Mouse (Mus musculus): ENCODE measurements around the gene Phactr1. TPM values are rescaled to one million over a fixed set of nuclear protein-coding genes. Genes with fewer than 3 reads are reported as not detected.

Gene Phactr1
- total RNA-seq, 2 experiments from 2014 or later = 1.4 to 1.5 TPM

DNA sequence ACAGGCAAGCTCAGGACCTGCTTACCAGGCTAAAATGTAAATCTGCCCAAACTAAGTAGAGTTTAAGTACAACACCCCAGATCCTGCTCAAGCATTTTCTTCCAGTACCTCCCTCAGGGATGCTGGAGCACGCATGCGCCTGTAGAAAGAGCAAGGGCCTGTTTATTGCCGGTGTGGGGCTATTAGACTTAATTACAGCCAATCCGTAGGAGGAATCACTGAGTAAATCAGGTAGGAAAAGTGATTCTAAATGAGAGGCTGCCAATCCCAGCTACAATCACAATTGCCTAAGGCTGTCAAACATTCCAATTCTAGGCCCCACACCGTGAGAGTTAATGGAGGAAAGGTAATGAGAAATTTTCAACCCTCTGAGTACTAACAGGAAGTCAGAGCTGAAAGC, 477.9 kb downstream of the Phactr1 start:
- no peak for DNase-seq
- intact Hi-C loops (cut with DNase I) = no loop called here

GRCm38 (mm10) chr13:43159429-43159828, 479.0 kb downstream of the Phactr1 start:
- intact Hi-C loops (cut with DNase I) = no loop called here

DNA sequence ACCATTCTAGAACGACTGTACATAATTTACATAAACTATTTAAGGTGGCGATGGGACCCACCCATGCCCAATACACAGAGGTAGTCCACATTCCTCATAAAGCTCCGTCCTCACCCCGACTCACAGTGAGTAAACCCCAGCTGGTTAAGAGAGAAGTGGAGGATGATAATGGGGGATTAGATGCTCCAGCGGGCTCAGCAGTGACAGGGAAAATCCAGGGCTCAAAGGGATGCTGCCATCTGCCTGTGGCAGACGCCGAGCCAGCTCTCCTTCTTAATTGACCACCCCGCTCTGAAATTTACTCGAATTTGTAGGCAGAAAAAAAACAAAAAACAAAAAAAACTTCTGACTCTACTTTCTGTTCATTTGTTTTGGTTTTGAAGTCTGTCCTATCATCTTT, 487.3 kb downstream of the Phactr1 start:
- intact Hi-C loops (cut with DNase I) = no loop called here
- no peak for DNase-seq

More at GRCm38 (mm10) chr13:43159429-43159828, 479.0 kb downstream of the Phactr1 start:
- no peak for DNase-seq

GRCm38 (mm10) chr13:43171020-43171710, 490.7 kb downstream of the Phactr1 start, which contains the start of gene Tbc1d7:
TSS of gene Tbc1d7 (minus strand) at chr13:43171501.
- DNase-seq = peak; percentile 98 to 99
- intact Hi-C loops (cut with DNase I) = loop anchor here (10.0 kb wide), 1 partner anchor 384 kb away; no protein-coding TSS in a partner anchor

DNA sequence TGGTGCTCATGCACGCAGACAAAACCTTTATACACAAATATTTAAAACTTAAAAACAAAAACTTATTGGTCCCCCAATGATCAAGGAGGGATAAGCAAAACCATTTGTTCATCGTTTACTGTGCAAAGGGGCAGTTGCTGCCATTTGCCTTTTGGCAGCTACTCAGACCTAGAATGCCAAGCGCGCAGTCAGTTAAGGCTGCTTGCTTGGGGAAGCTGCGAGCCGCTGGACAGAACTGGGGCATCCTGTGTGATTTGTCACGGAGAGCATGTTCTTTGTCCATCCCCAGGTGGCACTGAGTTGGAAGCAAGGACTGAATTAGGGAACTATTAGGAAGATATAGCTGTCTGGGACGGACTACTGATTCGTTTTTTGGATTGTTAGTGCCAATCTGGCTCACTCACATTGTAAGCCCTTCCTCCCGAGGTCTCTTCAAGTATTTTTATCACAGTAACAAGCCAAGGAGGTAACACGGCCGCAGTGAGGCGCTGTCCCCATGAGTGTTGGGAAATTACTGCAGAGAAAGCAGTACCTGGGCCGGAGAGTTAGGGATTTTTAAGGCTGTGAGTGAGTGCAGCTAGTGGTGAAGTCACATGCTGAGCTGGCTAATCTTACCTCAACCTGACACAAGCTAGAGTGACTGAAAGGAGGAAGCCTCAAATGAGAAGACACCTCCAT, 491.8 kb downstream of the Phactr1 start:
- intact Hi-C loops (cut with DNase I) = loop anchor here (10.0 kb wide), 1 partner anchor 383 kb away; no protein-coding TSS in a partner anchor
- DNase-seq = no peak

GRCm38 (mm10) chr13:43173262-43173661, 492.8 kb downstream of the Phactr1 start:
- peak; percentile 50 to 61 for DNase-seq
- intact Hi-C loops (cut with DNase I) = loop anchor here (10.0 kb wide), 1 partner anchor 382 kb away; no protein-coding TSS in a partner anchor

DNA sequence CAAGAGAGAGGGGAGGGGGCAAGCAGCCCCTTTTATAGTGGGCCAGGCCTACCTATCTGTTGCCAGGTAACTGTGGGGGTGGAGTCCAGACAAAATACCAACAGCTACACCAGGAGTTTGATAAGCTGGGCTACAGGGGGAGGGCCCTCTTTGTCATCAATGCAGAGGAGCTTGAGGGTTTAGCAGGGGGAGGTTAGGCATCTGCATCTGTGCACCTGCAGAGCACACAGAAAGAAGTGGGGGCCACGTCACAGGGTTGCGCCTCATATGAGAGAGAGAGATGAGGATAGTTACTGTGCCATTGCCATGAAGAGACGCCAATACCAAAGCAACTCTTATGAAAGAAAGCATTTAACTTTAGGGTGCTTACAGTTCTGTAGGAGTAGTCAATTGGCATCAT, 496.3 kb downstream of the Phactr1 start:
- DNase-seq = no peak
- intact Hi-C loops (cut with DNase I) = loop anchor here (10.0 kb wide), 1 partner anchor 378 kb away; no protein-coding TSS in a partner anchor

- intact Hi-C loops (cut with DNase I) = loop anchor here (10.0 kb wide), 1 partner anchor 377 kb away; no protein-coding TSS in a partner anchor
- DNase-seq = no peak
Observed at GRCm38 (mm10) chr13:43177317-43177716, 496.9 kb downstream of the Phactr1 start.

DNA sequence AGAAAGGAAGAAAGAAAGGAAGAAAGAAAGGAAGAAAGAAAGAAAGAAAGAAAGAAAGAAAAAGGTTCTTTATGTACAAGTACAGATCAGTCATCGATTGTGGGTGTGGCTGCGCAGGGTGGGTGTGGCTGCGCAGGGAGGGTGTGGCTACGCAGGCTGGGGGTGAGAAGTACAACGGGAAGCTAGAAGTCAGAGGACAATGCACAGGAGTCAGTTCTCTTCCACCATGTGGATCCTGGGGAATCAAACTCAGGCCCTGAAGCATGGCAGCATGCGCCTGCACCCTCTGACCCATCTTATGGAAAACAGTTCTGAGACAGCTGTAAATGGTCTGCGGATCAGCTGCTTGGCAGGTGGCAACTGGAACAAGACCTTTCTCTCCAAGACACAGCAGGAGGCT, 500.7 kb downstream of the Phactr1 start:
- intact Hi-C loops (cut with DNase I) = loop anchor here (5.0 kb wide), 4 partner anchors 126 to 556 kb away; partner anchors contain the start of gene Nol7
- DNase-seq = no peak

DNA sequence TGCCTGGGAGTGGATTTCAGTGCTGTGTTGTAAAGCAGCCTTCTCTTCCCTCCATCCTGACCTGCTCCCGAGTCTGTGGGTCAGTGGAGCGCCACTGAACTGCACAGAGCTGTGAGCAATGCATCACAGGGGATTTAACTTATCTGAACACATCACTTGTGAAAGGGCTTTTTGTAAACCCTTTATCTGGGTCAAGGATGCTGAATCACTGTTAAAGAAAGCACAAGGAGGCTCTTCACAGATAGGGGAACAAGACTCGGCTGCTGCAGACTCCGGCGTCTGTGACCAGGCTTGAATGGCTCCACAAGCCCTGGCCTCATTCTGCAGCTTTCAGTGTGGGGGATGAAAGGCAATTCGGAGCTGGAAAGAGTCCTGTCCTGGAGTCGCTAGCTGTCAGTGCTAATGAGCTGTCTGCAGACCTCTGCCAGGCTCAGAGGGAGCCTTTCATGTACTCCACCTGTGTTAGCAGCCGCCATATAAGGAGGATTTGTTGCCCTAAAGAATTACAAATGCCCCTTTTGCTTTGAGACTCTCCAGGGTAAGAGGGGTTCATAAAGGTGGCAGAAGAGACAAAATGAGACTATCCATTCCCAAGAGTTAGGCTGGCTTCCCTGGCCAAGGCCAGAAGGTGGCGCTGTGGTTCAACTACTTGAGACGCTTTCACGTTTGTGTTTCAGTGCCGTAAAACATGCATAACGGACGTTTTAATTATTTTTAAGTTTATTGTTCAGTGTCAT, 502.2 kb downstream of the Phactr1 start:
- intact Hi-C loops (cut with DNase I) = loop anchor here (5.0 kb wide), 4 partner anchors 125 to 555 kb away; partner anchors contain the start of gene Nol7
- peak; percentile 69 to 71 for DNase-seq

DNA sequence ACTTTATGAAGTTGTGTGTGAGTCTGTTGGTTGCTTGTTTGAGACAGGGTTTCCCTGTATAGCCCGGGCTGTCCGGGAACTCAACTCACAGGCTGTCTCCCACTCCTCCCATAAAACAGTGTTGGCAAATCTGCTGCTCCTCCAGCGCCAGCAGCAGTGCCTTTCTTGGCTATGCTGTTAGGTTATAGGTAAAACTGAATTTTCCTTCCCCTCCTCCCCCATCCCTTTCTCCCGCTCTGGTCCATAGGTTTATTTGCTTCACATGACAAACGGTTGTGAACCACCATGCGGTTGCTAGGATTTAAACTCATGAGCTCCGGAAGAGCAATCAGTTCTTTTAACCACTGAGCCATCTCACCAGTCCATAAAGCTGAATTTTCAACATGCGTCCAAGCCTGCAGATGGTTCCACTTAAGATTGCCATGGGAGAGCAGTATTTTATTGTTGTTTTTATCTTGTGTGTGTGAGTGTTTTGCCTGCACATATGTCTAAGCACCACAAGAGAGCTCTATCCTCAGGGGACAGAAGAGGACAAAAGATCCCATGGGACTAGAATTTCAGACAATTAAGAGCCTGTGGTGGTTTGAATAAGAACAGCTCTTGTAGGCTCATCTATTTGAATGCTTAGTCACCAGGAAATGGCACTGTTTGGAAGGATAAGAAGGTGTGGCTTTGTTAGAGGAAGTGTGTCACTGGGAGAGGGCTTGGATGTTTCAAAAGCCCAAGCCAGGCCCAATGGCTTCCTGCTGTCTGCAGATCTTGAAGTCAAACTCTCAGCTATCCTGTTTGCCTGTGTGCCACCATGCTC, 503.0 kb downstream of the Phactr1 start:
- intact Hi-C loops (cut with DNase I) = loop anchor here (5.0 kb wide), 4 partner anchors 124 to 554 kb away; partner anchors contain the start of gene Nol7
- DNase-seq = no peak

DNA sequence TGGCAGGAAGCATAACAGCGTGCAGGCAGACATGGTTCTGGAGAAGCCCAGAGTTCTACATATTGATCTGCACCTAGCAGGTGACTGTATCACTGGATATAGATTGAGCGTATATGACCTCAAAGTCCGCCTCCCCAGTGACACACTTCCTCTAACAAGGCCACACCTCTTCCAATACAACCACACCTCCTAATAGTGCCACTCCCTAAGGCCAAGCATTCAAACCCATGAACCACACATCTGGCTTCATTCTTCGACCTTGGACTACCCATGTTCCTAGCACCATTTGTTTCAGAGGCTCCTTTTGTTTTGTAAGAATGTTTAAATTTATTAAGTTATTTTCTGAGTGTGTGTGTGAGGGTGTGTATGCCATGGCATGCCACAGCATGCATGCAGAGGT, 507.3 kb downstream of the Phactr1 start:
- no peak for DNase-seq

More for the DNA sequence above, 507.3 kb downstream of the Phactr1 start:
- intact Hi-C loops (cut with DNase I) = no loop called here
